Mouse (Mus musculus) layer of hippocampus, adult 2 months (tissue): ENCODE measurements around the gene Sufu. TPM values are rescaled to one million over a fixed set of nuclear protein-coding genes. Genes with fewer than 3 reads are reported as not detected.

ENCODE experiments used
- DNase-seq, 2 experiments: peaks; one replicate each; pipeline ENCODE4 v3.0.0; 2022; ENCODE audit warnings: low spot score in 2 of 2
- H3K27ac ChIP-seq: fragments of 200-600 bp; 2 replicates; pipeline ENCODE4 v1.8.1; 2022
- H3K4me3 ChIP-seq: fragments of 200-600 bp; 2 replicates; pipeline ENCODE4 v1.8.1; 2022; ENCODE audit warnings: mild to moderate bottlenecking
- CTCF ChIP-seq: fragments of 200-600 bp; conservative IDR thresholded peaks from 2 replicates; pipeline ENCODE4 v1.8.1; 2022; ENCODE audit warnings: antibody characterized with exemption, mild to moderate bottlenecking, moderate library complexity
- total RNA-seq, 2 experiments: library from RNA; stranded (reverse); gene quantifications; 2 replicates each; pipeline ENCODE4 v1.2.3; 2021

Sufu gene
- total RNA-seq, 2 experiments from 2014 or later, result 20.3 to 23.2 TPM

DNA sequence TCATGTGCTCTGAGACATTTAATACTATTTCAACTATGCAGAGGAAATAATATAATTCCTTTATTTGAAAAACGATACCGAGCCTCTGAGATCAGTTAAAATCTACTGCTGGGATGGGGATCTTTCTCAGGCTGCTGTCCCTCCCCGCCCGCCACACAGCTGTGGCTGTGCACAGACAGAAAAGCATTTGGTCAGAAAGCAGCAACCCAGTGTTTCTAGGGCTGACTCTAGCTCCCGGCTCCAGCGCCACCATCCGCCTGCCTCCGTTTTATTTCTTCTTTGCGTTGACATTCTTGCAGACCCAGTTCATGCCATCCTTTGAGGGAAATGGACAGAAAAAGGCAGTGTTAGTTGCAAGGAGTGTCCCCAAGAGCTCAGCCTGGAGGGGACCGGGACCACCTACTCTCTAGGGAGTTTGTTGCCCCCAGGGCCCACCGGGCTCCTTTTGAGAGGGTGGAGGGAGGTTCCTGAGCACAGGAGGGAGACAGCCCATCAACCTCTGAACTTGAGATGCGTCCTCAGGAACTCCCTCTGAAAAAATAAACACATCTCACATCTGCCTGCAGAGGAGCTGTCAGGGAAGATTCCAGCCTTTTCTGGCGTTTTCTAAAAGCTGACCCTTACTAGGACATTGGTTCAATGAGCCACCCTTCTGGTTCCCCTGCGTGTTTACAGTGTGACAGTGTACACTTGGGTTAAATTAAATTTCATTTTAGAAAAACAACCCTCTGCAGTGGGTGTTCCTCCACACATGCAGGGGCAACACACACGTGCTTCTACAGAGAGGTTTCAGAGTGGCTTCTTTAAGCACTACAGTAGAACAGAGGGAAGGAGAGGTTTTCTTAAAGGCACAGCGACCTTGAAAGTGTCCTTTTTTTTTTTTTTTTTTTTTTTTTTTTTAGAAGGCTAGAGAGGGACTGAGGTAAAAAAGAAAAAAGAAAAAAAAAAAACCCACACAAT lies 134.7 kb downstream of the Sufu start:
- peak; percentile 22 for TF ChIP-seq CTCF
- Histone ChIP-seq H3K27ac (peak overlapping the region; percentile 93), H3K4me3 (no peak overlapping the region)
- DNase-seq, result no peak

DNA sequence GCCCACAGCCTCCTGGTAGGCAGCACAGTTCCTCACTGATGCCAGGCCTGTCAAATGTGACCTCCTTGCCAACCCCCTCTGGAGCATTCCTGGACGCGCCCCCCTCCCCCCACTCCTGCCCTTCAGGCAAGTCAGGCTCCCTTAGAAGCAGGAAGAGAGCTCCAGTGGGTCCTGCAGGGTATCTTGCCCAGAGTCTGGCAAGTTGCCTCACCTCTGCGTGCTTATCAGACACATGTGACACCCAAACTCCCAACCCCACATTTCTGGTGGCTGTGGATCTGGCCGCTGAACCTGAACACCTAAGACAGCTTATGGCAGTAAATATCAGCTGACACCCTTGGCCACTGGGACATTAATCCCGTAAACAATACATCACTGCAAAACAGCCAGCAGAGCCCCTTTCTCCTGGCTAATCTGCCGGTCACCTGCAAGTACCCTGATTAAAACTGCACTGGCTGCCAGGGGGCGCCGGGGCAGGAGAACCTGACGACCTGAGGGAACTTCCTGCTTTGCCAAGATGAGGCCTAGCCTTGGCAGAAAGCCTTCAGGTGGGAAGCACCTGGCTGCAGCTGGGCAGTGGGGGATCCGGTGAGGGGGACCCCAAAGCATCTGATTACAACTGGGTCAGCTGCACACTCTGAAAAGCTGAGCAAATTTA lies 135.5 kb downstream of the Sufu start:
- DNase-seq, result no peak
- H3K4me3 ChIP-seq, result no peak overlapping the region
- H3K27ac ChIP-seq, result peak overlapping the region; percentile 93; the same call in 1 of the 2 replicates
- TF ChIP-seq CTCF, result no peak

DNA sequence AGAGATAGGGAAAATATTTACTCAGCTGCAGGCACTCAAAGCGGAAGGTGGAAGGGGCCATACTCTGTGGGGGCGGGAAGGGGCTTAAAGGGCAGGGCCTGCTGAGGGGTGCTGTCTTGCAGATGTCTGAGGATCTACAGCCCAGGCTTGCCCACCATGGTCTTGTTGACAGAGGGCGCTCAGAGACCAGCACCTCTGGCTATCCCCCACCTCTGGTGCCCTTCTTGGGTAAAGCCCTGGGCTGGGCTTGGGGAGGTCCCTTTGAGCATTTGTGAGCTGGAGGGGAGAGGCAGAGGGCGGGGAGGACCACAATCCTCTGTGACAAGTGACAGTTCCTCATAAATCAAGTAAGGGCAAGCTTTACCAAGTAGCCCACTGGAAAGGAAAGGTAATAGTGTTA lies 136.4 kb downstream of the Sufu start:
- Histone ChIP-seq H3K27ac (no peak overlapping the region), H3K4me3 (no peak overlapping the region)
- DNase-seq, result no peak
- no peak for TF ChIP-seq CTCF

DNA sequence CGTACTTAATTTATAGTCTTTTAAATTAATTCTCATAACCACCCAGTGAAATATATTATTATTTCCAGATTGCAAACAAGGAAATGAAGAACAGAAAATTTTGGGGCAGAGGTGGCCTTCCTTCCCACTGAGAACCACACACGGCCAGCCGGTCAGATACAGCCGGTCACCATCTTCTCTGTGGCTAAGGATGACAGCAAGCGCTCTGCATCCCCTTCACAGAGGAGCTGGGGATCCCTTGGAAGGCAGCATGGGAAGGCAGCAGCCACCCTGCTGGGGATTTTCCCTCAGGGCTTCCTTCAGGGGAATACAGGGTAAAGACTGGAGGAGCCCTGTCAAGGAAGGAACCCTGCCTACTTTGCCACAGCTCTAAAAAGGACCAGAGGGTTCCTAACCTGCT lies 136.8 kb downstream of the Sufu start:
- no peak for TF ChIP-seq CTCF
- DNase-seq, result no peak
- Histone ChIP-seq H3K27ac (no peak overlapping the region), H3K4me3 (no peak overlapping the region)

- DNase-seq, result no peak
- Histone ChIP-seq H3K27ac (no peak overlapping the region), H3K4me3 (no peak overlapping the region)
- no peak for TF ChIP-seq CTCF
Measured at GRCm38 (mm10) chr19:46534542-46535098, 137.9 kb downstream of the Sufu start.

GRCm38 (mm10) chr19:46537357-46537756 lies 140.7 kb downstream of the Sufu start:
- Histone ChIP-seq H3K27ac (no peak overlapping the region), H3K4me3 (no peak overlapping the region)
- TF ChIP-seq CTCF, result no peak
- no peak for DNase-seq

DNA sequence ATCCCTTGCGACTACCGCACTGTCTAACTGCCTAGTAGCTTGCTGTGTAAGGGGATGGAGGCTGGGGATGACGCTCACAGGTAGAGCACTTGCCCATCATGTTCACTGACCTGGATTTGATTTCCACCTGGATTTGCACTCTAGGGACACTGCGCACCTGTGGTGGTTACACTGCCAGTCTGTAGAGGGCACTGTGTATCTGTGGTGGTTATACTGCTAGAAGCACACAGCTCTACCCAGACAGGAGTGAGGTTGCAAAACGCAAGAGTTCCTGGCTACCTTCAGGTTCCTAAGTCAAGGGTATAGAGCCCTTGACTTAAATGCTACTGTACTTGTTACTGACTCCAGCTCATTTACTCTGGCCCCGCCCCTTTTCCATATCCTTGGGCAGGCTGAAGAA lies 141.5 kb downstream of the Sufu start:
- DNase-seq, result no peak
- peak; percentile 53 for TF ChIP-seq CTCF
- no peak overlapping the region for H3K4me3 ChIP-seq
- no peak overlapping the region for H3K27ac ChIP-seq

Other genes with a start within 250 kb of the Sufu start
- gene Pitx3, start 248.6 kb upstream of the Sufu start, total RNA-seq, result not detected
- 10 to 100 TPM; 83.2 to 94.5 TPM for gene Gbf1, start 244.4 kb upstream of the Sufu start, total RNA-seq
- gene Nfkb2, start 92.6 kb upstream of the Sufu start, total RNA-seq, result 1 to 10 TPM; 2.1 to 2.4 TPM
- 100 to 1,000 TPM; 761 to 778 TPM for gene Psd, start 69.7 kb upstream of the Sufu start, total RNA-seq
- 10 to 100 TPM; 26.8 to 28.9 TPM for gene Fbxl15, start 68.7 kb upstream of the Sufu start, total RNA-seq
- gene Cuedc2, start 58.2 kb upstream of the Sufu start, total RNA-seq, result 100 to 1,000 TPM; 171 to 178 TPM
- 10 to 100 TPM; 30.2 to 30.5 TPM for gene Mfsd13a, start 55.8 kb upstream of the Sufu start, total RNA-seq
- 1 to 10 TPM; 1.0 to 1.3 TPM for gene 2310034G01Rik, start 46.6 kb upstream of the Sufu start, total RNA-seq
- 100 to 1,000 TPM; 179 to 184 TPM for gene Actr1a, start 1.1 kb upstream of the Sufu start, total RNA-seq
- 100 to 1,000 TPM in 1 of 2 experiments, 10 to 100 TPM in 1; 99.9 to 108 TPM for gene Trim8, start 104.8 kb downstream of the Sufu start, total RNA-seq
- gene Arl3, start 176.3 kb downstream of the Sufu start, total RNA-seq, result 100 to 1,000 TPM; 122 to 129 TPM
- 1 to 10 TPM; 7.4 to 8.3 TPM for gene Sfxn2, start 176.5 kb downstream of the Sufu start, total RNA-seq
- 10 to 100 TPM; 33.5 to 38.0 TPM for gene Wbp1l, start 202.2 kb downstream of the Sufu start, total RNA-seq